Mouse (Mus musculus) C2C12 (cell line): ENCODE data around the gene Ppp6c. TPM values are rescaled to one million over a fixed set of nuclear protein-coding genes. Genes with fewer than 3 reads are reported as not detected.

Experiments used
- H3K27me3 ChIP-seq: one replicate; pipeline ENCODE4 v1.6.1; 2011; ENCODE audit not compliant: control insufficient read depth, insufficient read depth, insufficient read length
- H3K36me3 ChIP-seq: one replicate; pipeline ENCODE4 v1.6.1; 2011; ENCODE audit not compliant: control insufficient read depth, insufficient read depth
- H3K4me3 ChIP-seq: one replicate; pipeline ENCODE4 v1.5.1; 2011; ENCODE audit warnings: mild to moderate bottlenecking, control low read depth; ENCODE audit not compliant: poor library complexity, insufficient read depth, severe bottlenecking
- H3K79me2 ChIP-seq: one replicate; pipeline ENCODE4 v1.6.1; 2011; ENCODE audit not compliant: control insufficient read depth, insufficient read depth
- H3K79me3 ChIP-seq: one replicate; pipeline ENCODE4 v1.6.1; 2011; ENCODE audit warnings: low read depth, control low read depth
- H3ac ChIP-seq: one replicate; pipeline ENCODE3; 2011; ENCODE audit warnings: low read depth; ENCODE audit not compliant: control insufficient read depth, insufficient read length
- CEBPB ChIP-seq: IDR thresholded peaks from one replicate; pipeline ENCODE4 v1.6.1; 2011; ENCODE audit warnings: low read depth, mild to moderate bottlenecking, control low read depth, moderate library complexity
- CTCF ChIP-seq: IDR thresholded peaks from one replicate; pipeline ENCODE4 v1.5.1; 2011; ENCODE audit not compliant: control insufficient read depth, insufficient read depth, insufficient read length
- FOSL1 ChIP-seq: IDR thresholded peaks from one replicate; pipeline ENCODE4 v1.8.0; 2011; ENCODE audit warnings: mild to moderate bottlenecking, low read length; ENCODE audit not compliant: poor library complexity, insufficient read depth, severe bottlenecking
- MAX ChIP-seq: IDR thresholded peaks from one replicate; pipeline ENCODE4 v1.6.1; 2011; ENCODE audit warnings: mild to moderate bottlenecking, control low read depth
- MYOD1 ChIP-seq: IDR thresholded peaks from one replicate; pipeline ENCODE4 v1.6.1; 2011; ENCODE audit warnings: low read depth; ENCODE audit not compliant: control insufficient read depth, insufficient read length
- MYOG ChIP-seq: IDR thresholded peaks from one replicate; pipeline ENCODE4 v1.6.1; 2011; ENCODE audit not compliant: control insufficient read depth, insufficient read length; ENCODE audit errors: extremely low read depth
- USF1 ChIP-seq: IDR thresholded peaks from one replicate; pipeline ENCODE4 v1.6.1; 2011; ENCODE audit warnings: low read depth, mild to moderate bottlenecking, control low read depth, moderate library complexity
- polyA plus RNA-seq: library from polyadenylated mRNA; unstranded; fragments of >200 nt; fragmentation: generic; extraction: Trizol; gene quantifications from one replicate; pipeline ENCODE4 v1.2.1, GENCODE M21; 2012; ENCODE audit warnings: missing spikeins

Ppp6c gene
- polyA plus RNA-seq, 1 experiment, result 29.8 TPM

- H3K79me3 ChIP-seq, result no peaks in the 10 kb centered on the region
- TF ChIP-seq MAX (no peak), USF1 (no peak), MYOD1 (no peak), CEBPB (no peak), MYOG (no peak), FOSL1 (no peak), CTCF (no peak)
- H3K79me2 ChIP-seq, result no peaks in the 10 kb centered on the region
- H3K27me3 ChIP-seq, result no peaks in the 10 kb centered on the region
- no peak overlapping the region for H3K4me3 ChIP-seq
- H3K36me3 ChIP-seq, result no peaks in the 10 kb centered on the region
- H3ac ChIP-seq, result no peak overlapping the region
Measured at GRCm38 (mm10) chr2:39156821-39157220, 69.4 kb downstream of the Ppp6c start.

GRCm38 (mm10) chr2:39150943-39151342 is 75.3 kb downstream of the Ppp6c start:
- Histone ChIP-seq H3K79me2 (no peaks in the 10 kb centered on the region), H3ac (no peak overlapping the region), H3K36me3 (no peaks in the 10 kb centered on the region), H3K79me3 (no peaks in the 10 kb centered on the region), H3K4me3 (no peak overlapping the region), H3K27me3 (no peaks in the 10 kb centered on the region)
- TF ChIP-seq MYOD1 (no peak), USF1 (no peak), MYOG (no peak), CTCF (no peak), MAX (no peak), CEBPB (no peak), FOSL1 (no peak)

- Histone ChIP-seq H3ac (no peak overlapping the region), H3K79me3 (no peaks in the 10 kb centered on the region), H3K79me2 (no peaks in the 10 kb centered on the region), H3K27me3 (no peaks in the 10 kb centered on the region), H3K36me3 (no peaks in the 10 kb centered on the region), H3K4me3 (no peak overlapping the region)
- TF ChIP-seq CEBPB (no peak), MAX (no peak), USF1 (no peak), MYOG (no peak), MYOD1 (no peak)
Measured at GRCm38 (mm10) chr2:39148075-39148474, 78.2 kb downstream of the Ppp6c start.

GRCm38 (mm10) chr2:39146469-39146868 is 79.8 kb downstream of the Ppp6c start:
- Histone ChIP-seq H3ac (no peak overlapping the region), H3K36me3 (no peaks in the 10 kb centered on the region), H3K79me2 (no peaks in the 10 kb centered on the region), H3K27me3 (no peaks in the 10 kb centered on the region), H3K79me3 (no peaks in the 10 kb centered on the region), H3K4me3 (no peak overlapping the region)
- no peak for TF ChIP-seq USF1
- no peak for TF ChIP-seq MAX
- no peak for TF ChIP-seq FOSL1
- TF ChIP-seq CEBPB, result no peak
- TF ChIP-seq MYOD1, result no peak
- no peak for TF ChIP-seq MYOG
- no peak for TF ChIP-seq CTCF

Other genes starting within 250 kb of the Ppp6c start
- 0.61 TPM for gene Wdr38, start 229.0 kb downstream of the Ppp6c start, polyA plus RNA-seq
- gene Arpc5l, start 221.1 kb downstream of the Ppp6c start, polyA plus RNA-seq, result 73.7 TPM
- gene Rpl35, start 220.8 kb downstream of the Ppp6c start, polyA plus RNA-seq, result 1,492 TPM
- 4.1 TPM for gene Golga1, start 160.9 kb downstream of the Ppp6c start, polyA plus RNA-seq
- gene Scai, start 35.7 kb downstream of the Ppp6c start, polyA plus RNA-seq, result 1.4 TPM